Mouse (Mus musculus): ENCODE results near the gene Als2cr12.
"Not testable (repeated sequence)": the region's sequence is repeated elsewhere in the genome, so short reads cannot be mapped to it uniquely, and the experiment has no call there.

Als2cr12 gene

GRCm38 (mm10) chr1:58614424-58614823 is 81.4 kb downstream of the Als2cr12 start:
- no peak for DNase-seq (ENCODE audit: low read depth, low spot score)

- DNase-seq (ENCODE audit: low read depth, low spot score): no peak
These were observed 82.0 kb downstream of the Als2cr12 start for GRCm38 (mm10) chr1:58613786-58614185.

GRCm38 (mm10) chr1:58610611-58611010 is 85.2 kb downstream of the Als2cr12 start:
- DNase-seq (ENCODE audit: low read depth, low spot score): no peak

GRCm38 (mm10) chr1:58610166-58610565 is 85.6 kb downstream of the Als2cr12 start:
- no peak for DNase-seq (ENCODE audit: low read depth, low spot score)

- not testable (repeated sequence) for DNase-seq (ENCODE audit: low read depth, low spot score)
These were observed 86.2 kb downstream of the Als2cr12 start for GRCm38 (mm10) chr1:58609591-58609990.

- no peak for DNase-seq (ENCODE audit: low read depth, low spot score)
These were observed 92.1 kb downstream of the Als2cr12 start for GRCm38 (mm10) chr1:58603738-58604137.

GRCm38 (mm10) chr1:58602681-58603080 is 93.1 kb downstream of the Als2cr12 start:
- DNase-seq (ENCODE audit: low read depth, low spot score): no peak
